Mouse (Mus musculus): ENCODE measurements at regions not wholly inside any gene's neighbourhood (a gene's known extent, or its start where the extent isn't known, plus 50 kb on each side); places are given as distances from the start of the nearest gene placed in this dataset.

- no peak for DNase-seq (ENCODE audit: low spot score in 2 of 2)
Observed at GRCm38 (mm10) chr2:48223084-48223799, 590.7 kb upstream of the Acvr2a start.

GRCm38 (mm10) chr2:48250174-48250573, 563.7 kb upstream of the Acvr2a start:
- DNase-seq (ENCODE audit: low spot score in 2 of 2): no peak

- no peak for DNase-seq (ENCODE audit: low spot score in 2 of 2)
Observed at GRCm38 (mm10) chr2:48260299-48260698, 553.6 kb upstream of the Acvr2a start.
